Mouse (Mus musculus) lung, postnatal 14 days (tissue): ENCODE results near the gene Ensa.
"Not testable (repeated sequence)": the region's sequence is repeated elsewhere in the genome, so short reads cannot be mapped to it uniquely, and the experiment has no call there.

Source experiments
- DNase-seq: peaks from one replicate; pipeline ENCODE4 v3.0.0; 2021

Gene Ensa

DNA sequence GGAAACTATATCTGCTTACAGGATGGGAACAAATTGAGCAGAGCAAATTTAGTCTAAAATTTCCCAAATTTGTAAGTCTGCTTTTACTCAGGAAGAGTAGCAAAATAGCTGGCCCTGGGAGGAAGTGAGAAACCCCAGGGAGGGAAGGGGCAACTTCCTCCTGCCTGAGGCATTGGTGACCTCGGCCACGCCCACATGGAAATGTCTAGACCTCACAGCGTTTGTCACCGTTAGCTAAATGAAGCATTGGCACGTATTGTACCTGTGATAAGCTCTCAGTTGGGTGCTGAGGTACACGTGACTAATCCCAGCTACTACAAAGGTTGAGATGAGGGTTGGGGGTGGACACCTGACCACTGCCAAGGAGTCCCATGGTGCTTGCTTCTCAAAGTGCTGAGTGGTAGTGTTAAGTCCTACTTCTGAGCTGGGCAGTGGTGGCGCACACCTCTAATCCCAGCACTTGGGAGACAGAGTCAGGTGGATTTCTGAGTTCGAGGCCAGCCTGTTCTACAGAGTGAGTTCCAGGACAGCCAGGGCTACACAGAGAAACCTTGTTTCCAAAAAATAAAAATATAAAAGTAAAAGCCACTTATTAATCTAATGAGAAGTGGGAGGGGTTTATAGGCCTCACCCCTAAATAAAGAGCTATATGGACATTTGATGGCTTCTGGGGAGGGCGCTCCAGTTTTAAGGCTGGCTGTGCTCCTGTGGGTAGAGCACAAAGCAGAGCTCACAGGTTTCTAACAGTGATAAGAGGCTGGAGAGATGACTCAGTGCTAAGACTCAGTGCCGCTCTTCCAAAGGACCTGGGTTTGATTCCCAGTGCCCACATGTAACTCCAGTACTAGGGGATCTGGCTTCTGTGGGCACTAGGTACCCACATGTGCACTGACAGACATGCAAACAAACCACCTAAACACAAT is 20.8 kb downstream of the Ensa start:
- peak; percentile 60 for DNase-seq

- no peak for DNase-seq
Measured at GRCm38 (mm10) chr3:95648016-95648415, 23.2 kb downstream of the Ensa start.

GRCm38 (mm10) chr3:95650276-95651032 is 25.7 kb downstream of the Ensa start:
- DNase-seq, result peak; percentile 52

GRCm38 (mm10) chr3:95651033-95651373 is 26.2 kb downstream of the Ensa start:
- no peak for DNase-seq

GRCm38 (mm10) chr3:95651391-95652203 is 26.8 kb downstream of the Ensa start:
- no peak for DNase-seq

DNA sequence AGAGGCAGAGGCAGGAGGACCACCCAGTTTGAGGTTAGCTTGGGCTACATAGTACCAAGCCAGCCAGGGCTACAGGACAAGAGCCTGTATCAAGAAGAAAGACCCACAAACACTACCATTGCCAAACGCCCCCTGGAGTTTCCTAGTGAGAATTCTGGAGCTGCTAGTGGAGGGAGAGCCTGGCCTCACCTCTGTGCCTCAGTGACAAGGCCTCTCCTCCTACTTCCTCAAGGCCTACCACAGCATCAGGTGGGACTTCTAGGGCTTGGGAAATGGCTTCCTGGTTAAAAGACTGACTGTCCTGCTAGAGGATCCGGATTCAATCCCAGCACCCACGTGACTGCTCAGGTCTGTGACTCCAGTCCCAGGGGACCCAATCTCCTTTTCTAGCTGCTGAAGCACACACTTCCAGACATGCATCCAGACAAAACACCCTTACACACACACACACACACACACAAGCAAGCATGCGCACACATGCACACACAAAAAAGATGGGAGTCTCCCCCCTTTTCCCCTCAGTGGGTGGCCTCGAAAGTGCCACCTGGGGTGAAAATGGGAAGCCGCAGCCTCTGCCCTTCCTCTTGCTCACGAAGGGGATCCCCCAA is 27.5 kb downstream of the Ensa start:
- DNase-seq, result no peak

DNA sequence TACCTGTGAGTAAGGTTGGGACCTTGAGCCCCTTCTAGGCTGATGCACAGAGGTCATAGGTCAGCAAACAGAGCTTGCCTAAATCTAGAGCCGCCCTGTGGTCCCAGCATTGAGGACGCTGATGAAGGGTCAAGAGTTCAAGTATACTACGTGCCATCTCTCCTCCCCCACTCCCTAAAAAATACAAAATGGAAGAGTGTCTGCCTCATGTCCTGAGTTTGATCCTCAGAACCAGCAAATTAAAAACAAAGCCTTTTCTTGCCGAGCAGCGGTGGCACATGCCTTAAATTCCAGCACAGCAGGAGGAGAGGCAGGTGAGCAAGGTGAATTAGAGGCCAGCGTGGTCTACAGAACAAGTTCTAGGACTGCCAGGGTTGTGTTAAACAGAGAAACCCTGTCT is 28.1 kb downstream of the Ensa start:
- no peak for DNase-seq

- DNase-seq, result peak; percentile 58
Measured at GRCm38 (mm10) chr3:95653473-95654034, 28.8 kb downstream of the Ensa start.

GRCm38 (mm10) chr3:95654371-95654770 is 29.6 kb downstream of the Ensa start:
- DNase-seq, result not testable (repeated sequence)

DNA sequence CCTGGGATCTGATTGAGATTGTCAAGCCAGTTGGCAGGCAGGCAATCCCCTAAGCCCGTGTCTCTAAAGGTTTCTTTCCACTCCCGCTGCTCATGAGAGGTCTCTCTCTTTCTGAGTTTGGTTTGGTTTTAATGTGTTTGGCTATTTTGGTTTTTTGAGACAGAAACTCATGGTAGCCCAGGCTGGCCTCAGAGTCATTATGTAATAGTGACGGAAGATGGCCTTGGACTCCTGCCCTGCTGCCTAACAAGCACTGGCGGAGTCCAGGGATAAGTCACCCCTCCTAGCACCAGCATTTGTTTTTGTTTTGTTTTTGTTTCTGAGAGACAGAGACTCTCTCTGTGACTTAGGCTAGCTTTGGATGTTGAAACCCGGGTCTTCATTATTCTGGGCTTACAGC is 30.6 kb downstream of the Ensa start:
- DNase-seq, result no peak

- no peak for DNase-seq
Measured at GRCm38 (mm10) chr3:95657108-95657507, 32.3 kb downstream of the Ensa start.

DNA sequence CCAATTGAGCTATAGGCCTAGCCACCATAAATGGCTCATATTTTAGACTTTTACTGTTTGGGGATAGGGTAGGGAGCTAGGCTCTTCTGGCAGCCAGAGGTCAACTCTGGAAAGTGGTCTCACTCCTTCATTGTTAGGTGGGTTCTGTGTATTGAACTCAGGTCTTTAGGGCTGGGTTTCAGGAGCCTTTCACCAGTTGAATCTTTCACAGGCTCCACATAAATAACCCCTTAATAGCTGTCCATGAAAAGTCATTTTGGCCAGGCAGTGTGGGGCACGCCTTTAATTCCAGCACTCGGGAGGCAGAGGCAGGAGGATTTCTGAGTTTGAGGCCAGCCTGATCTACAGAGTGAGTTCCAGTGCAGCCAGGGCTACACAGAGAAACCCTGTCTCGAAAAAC is 32.9 kb downstream of the Ensa start:
- no peak for DNase-seq

DNA sequence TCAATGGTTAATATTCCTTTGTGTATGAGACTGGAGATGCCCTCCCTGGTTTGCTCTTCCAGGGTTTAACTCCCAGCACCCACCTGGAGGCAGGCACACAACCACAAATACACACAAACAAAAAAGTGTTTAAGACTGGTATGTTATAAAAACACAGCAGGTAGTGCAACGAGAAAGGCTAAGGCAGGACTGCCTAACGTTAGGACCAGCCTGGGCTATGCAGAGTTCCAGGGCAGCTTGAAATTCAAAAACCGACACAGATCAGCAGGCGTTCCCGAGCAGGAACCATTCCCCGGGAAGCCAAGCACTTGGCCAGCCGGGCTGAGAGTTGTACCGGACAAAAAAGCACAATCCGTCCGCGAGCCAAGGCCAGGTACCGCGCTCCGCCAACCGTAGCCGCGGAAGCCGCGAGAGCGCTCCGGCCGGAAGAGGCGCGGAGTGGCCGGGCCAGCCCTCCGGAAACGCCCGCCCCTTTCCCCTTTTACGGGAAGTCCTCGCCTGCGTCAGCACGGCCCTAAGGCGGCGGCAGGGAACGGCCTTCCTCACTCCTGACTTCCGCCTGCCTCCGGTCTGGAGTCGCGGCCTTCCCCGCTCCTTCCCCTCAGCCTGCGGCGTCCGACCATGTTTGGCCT is 33.6 kb downstream of the Ensa start, which contains the start of gene Mcl1:
Gene Mcl1 (plus strand): TSS at position 553 of the 632 bp plus-strand sequence.
- DNase-seq, result peak; percentile 98

GRCm38 (mm10) chr3:95658868-95659712 is 34.3 kb downstream of the Ensa start:
- peak; percentile 79 for DNase-seq

DNA sequence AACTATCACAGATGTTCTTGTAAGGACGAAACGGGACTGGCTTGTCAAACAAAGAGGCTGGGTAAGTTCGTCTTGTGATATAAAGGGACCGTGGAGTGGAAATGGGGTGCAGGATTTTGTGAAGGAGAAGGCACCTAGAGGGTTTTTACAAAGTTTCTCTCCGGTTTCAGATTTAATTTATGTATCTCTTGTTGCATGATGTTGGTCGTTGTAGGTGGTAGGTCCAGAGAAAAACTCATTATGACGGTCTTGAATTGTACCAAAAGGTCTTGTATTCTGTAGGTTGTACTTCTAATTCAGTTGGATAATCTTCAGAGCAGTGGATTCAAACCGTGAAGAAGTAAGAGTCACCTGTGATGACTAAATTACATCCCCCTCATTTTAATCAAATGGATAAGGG is 35.2 kb downstream of the Ensa start:
- no peak for DNase-seq

GRCm38 (mm10) chr3:95660788-95661478 is 36.1 kb downstream of the Ensa start:
- DNase-seq, result no peak

DNA sequence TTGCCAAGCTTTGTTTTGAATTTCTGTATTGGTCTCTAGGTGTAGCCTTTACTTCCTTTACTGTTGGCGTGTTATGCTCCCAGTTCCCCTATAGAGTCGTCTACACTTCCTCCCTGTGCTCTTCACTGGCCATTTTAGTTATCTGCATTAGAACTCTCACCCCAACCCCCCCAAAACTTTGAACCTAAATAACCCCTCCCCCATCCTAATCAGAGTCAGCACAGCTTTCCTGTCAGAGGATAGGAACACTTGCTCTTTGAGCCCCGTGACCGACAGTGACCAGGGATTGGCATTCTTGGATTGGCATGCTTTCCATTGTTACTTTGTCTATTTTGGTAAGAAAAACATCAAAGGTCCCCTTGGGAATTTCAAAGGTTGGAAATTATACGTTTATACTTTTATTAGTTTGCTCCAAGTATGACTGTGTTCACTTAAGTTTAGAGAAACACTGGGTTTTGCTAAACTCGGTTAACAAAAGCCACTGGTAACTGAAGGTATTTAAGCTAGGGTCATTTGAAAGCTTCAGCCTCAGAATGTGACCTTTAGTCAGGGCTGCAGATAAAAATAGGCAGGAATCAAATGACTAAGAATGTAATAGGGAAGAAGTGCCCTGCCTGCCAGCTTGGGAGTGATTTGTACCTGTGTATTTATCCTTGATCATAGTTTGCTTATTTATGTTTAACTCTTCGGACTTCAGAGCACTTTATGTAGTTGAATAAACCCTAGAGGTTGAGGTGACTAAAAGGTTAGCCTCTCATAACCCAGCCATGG is 37.3 kb downstream of the Ensa start:
- no peak for DNase-seq

- DNase-seq, result no peak
Measured at GRCm38 (mm10) chr3:95662724-95663449, 38.1 kb downstream of the Ensa start.

GRCm38 (mm10) chr3:95663486-95663885 is 38.7 kb downstream of the Ensa start:
- DNase-seq, result no peak
